Mouse (Mus musculus): ENCODE data around the gene Serpina6. TPM values are rescaled to one million over a fixed set of nuclear protein-coding genes. Genes with fewer than 3 reads are reported as not detected.

The Serpina6 gene
- total and polyA plus RNA-seq, 2 experiments from 2014 or later, result not detected

DNA sequence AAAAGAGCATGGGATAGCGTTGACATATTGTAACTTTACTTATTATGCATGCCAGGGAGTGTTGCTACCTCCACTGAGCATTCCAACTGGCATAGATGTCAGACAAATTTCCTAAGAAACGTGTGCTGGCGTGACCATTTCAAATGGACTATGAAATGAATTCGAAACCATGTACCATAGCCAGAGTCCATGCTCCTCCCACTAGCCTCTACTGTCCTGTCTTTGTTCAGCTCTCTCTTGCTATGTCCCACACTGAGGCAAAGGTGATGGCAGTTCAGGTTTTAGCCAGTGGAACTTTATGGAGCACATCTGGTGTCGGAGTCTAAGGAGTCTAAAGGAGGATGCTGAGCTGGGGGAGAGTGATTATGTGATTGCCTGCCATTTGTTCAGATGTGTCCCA, 3.1 kb upstream of the Serpina6 start:
- no peak for TF ChIP-seq CTCF (IDR thresholded peaks at IDR 0.05; ENCODE audit: low read depth)
- no peak for DNase-seq (ENCODE audit: low spot score)
- WGBS, result 81% methylated on average over 5 of the region's 5 CpGs
- ATAC-seq, result no peak
- no peak overlapping the region for H3K4me2 ChIP-seq (ENCODE audit: low read depth, low read length)
- H3K27ac ChIP-seq, result no peak overlapping the region
- no peak overlapping the region for H3K4me3 ChIP-seq (ENCODE audit: low read length)
- no peaks in the 10 kb centered on the region for H3K27me3 ChIP-seq (ENCODE audit: insufficient read depth, low read length)
- no peak overlapping the region for H3K9ac ChIP-seq (replicated peaks; ENCODE audit: low read length)
- no peaks in the 10 kb centered on the region for H3K9me3 ChIP-seq (ENCODE audit: low read length)
- no peaks in the 10 kb centered on the region for H3K4me1 ChIP-seq (ENCODE audit: insufficient read depth, low read length)
- H3K36me3 ChIP-seq (ENCODE audit: insufficient read depth, low read length), result no peaks in the 10 kb centered on the region

DNA sequence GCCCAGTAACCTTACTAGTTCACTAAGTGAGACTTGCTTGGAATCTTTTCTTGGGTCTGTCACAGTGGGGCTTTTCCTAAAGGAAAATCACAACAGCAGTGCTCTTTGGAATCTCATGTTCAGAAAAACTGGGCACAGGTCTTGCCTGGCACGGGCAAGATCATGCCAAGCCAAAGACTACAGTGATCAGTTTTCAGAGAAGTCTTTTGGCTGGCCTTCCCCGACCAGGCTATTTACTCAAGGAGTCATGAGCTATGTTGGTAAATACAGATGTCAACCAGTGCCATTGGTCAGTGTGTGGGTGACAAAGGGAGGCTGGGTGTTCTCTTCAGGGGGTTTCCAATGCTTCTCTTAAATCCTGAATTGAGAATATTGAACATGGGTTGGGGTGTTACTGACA, 2.2 kb upstream of the Serpina6 start:
- ATAC-seq, result no peak
- no peaks in the 10 kb centered on the region for H3K27me3 ChIP-seq (ENCODE audit: insufficient read depth, low read length)
- WGBS, result 86% methylated on average over 2 of the region's 2 CpGs

DNA sequence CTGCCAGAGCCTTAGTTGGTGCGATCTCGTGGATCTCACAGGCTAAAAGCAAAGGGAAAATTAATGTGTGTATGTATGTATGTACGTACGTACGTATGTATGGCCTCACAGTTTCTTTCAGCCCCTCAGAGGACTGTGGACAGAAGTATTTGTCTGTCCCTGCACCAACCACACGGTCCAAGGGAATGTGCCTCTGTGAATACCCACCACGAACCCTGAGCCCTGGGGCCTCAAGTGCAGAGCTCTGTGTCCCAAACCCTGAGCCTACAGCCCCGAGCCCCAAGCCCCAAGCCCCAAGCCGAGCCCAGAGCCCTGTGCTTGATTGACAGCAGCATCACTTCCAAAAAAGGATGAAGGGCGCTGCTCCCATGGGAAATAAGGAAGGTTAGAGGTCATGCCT, 979 bp upstream of the Serpina6 start:
- H3K36me3 ChIP-seq (ENCODE audit: insufficient read depth, low read length), result no peaks in the 10 kb centered on the region
- no peaks in the 10 kb centered on the region for H3K27me3 ChIP-seq (ENCODE audit: insufficient read depth, low read length)
- no peak overlapping the region for H3K4me2 ChIP-seq (ENCODE audit: low read depth, low read length)
- H3K9ac ChIP-seq (replicated peaks; ENCODE audit: low read length), result no peak overlapping the region
- WGBS, result 83% methylated on average over 10 of the region's 10 CpGs
- H3K9me3 ChIP-seq (ENCODE audit: low read length), result no peaks in the 10 kb centered on the region
- no peak overlapping the region for H3K4me3 ChIP-seq (ENCODE audit: low read length)
- ATAC-seq (no peak), DNase-seq (ENCODE audit: low spot score) (no peak)
- H3K27ac ChIP-seq, result no peak overlapping the region
- no peak for TF ChIP-seq CTCF (IDR thresholded peaks at IDR 0.05; ENCODE audit: low read depth)
- no peaks in the 10 kb centered on the region for H3K4me1 ChIP-seq (ENCODE audit: insufficient read depth, low read length)

More for the DNA sequence above, 2.2 kb upstream of the Serpina6 start:
- H3K36me3 ChIP-seq (ENCODE audit: insufficient read depth, low read length), result no peaks in the 10 kb centered on the region
- no peak overlapping the region for H3K4me3 ChIP-seq (ENCODE audit: low read length)
- TF ChIP-seq CTCF (IDR thresholded peaks at IDR 0.05; ENCODE audit: low read depth), result no peak
- no peak overlapping the region for H3K9ac ChIP-seq (replicated peaks; ENCODE audit: low read length)
- H3K27ac ChIP-seq, result no peak overlapping the region
- H3K9me3 ChIP-seq (ENCODE audit: low read length), result no peaks in the 10 kb centered on the region
- no peaks in the 10 kb centered on the region for H3K4me1 ChIP-seq (ENCODE audit: insufficient read depth, low read length)
- DNase-seq (ENCODE audit: low spot score), result no peak
- no peak overlapping the region for H3K4me2 ChIP-seq (ENCODE audit: low read depth, low read length)

DNA sequence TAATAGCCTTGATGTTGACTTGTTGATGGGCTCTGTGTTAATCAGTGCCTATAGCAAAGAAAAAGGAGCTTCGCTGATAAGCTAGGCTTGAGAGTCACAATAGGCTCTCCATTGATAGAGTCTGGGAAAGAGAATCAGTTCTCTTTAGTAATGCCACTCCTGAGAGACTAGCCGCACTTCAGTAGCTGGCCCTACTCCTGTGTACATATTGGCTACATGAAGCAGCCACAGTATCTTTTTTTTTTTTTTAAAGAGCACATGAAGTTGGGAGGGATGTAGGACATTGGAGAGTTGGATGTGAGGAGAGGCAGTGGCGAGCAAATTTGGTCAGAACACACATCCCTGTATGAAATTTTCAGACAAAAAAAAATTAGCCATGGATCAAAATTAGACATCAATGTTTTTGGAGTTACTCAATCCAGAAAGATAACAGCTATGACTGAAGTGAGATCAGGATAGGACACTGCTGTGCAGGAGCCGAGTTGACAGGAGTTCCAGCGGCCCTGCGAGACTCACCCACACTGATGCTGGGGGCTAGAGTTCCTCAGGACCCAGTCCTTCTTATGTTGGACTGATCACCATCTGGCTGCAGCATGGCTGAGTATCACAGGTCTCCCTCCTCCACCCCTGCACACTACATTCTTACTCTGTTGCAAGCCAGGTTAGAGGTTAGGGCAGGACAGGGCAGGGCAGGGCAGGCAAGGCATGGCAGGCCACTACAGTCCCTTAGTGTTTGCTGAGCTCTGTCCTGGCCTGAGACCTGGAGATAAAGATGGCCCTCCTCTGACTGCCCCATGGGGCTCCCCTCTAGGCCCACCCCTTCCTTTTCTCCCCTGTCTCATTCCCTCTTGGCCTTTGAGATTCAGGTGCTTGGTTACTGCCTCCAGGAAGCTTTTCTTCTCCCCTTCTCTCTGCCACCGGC, 1.6 kb downstream of the Serpina6 start:
- H3K36me3 ChIP-seq (ENCODE audit: insufficient read depth, low read length), result no peaks in the 10 kb centered on the region
- 87% methylated on average over 7 of the region's 7 CpGs for WGBS
- DNase-seq (ENCODE audit: low spot score) (no peak), ATAC-seq (no peak)
- H3K9me3 ChIP-seq (ENCODE audit: low read length), result no peaks in the 10 kb centered on the region
- no peaks in the 10 kb centered on the region for H3K27me3 ChIP-seq (ENCODE audit: insufficient read depth, low read length)
- no peak overlapping the region for H3K4me2 ChIP-seq (ENCODE audit: low read depth, low read length)
- H3K4me3 ChIP-seq (ENCODE audit: low read length), result no peak overlapping the region
- no peak overlapping the region for H3K9ac ChIP-seq (replicated peaks; ENCODE audit: low read length)
- H3K4me1 ChIP-seq (ENCODE audit: insufficient read depth, low read length), result no peaks in the 10 kb centered on the region
- TF ChIP-seq CTCF (IDR thresholded peaks at IDR 0.05; ENCODE audit: low read depth), result no peak
- no peak overlapping the region for H3K27ac ChIP-seq

DNA sequence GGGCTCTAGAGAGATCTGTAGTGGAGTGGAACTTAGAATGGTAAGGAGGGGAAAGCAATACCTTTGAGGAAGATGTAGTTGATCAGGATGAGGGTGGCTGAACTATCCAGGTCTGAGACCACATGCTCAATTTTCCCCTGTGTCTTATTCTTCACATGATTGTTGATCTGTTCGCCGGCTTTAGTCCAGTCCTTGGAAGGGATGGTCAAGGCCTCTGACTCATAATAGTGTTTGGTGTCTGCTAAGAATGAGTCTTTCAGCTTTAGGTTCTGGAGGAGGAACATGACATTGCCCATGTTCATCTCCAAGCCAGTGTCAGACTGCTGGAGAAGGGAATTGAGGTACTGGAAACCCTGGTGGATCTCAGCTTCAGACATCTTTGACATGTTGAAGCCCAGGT, 3.2 kb downstream of the Serpina6 start:
- Histone ChIP-seq H3K4me1 (ENCODE audit: insufficient read depth, low read length) (no peaks in the 10 kb centered on the region), H3K4me3 (ENCODE audit: low read length) (no peak overlapping the region), H3K4me2 (ENCODE audit: low read depth, low read length) (no peak overlapping the region), H3K27ac (no peak overlapping the region), H3K27me3 (ENCODE audit: insufficient read depth, low read length) (no peaks in the 10 kb centered on the region), H3K9me3 (ENCODE audit: low read length) (no peaks in the 10 kb centered on the region), H3K9ac (replicated peaks; ENCODE audit: low read length) (no peak overlapping the region), H3K36me3 (ENCODE audit: insufficient read depth, low read length) (no peaks in the 10 kb centered on the region)
- ATAC-seq, result no peak
- no peak for DNase-seq (ENCODE audit: low spot score)
- TF ChIP-seq CTCF (IDR thresholded peaks at IDR 0.05; ENCODE audit: low read depth), result no peak
- 94% methylated on average over 2 of the region's 2 CpGs for WGBS

DNA sequence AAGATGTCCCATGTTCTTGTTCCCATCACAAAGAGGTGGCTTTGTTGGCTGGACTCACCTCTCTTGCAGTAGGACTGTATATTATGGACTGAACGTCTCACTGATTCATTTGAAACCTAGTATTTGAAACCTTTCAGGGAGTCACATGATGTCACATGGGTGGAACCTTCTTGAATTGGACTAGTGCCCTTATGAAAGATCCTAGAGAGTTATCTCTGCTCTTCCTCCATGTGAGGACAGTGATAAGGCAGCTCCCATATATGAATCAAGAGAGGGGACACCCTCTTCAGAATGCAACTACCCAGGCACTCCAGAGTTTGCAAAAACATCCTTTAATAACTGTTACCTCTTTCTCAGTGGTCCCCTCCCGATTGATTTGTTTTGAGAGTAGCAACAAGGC, 10.7 kb downstream of the Serpina6 start:
- no peaks in the 10 kb centered on the region for H3K4me1 ChIP-seq (ENCODE audit: insufficient read depth, low read length)
- WGBS, result 85% methylated on average over 2 of the region's 2 CpGs
- ATAC-seq, result no peak

DNA sequence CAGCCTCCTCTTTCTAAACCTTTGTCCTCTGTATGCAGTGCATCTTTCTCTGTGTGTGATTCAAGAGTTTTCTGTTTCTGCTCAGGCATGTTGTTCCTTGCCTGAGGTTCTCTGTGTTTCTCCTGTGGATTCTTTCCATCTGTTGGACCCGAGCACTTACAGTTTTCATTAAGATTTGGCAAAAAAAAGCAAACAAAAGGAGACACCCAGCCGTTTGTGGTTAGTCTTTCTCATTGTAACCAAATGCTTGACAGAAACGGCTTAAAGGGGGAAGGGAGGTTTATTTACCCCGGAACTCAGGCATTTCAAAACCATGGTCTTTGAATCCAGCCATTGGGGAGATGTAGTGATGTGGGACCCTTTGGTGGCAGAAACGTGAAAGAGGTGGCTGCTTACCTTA, 12.4 kb downstream of the Serpina6 start:
- H3K27me3 ChIP-seq (ENCODE audit: insufficient read depth, low read length), result no peaks in the 10 kb centered on the region
- H3K9me3 ChIP-seq (ENCODE audit: low read length), result no peaks in the 10 kb centered on the region
- no peak overlapping the region for H3K4me3 ChIP-seq (ENCODE audit: low read length)
- no peak overlapping the region for H3K27ac ChIP-seq
- H3K4me1 ChIP-seq (ENCODE audit: insufficient read depth, low read length), result no peaks in the 10 kb centered on the region
- H3K36me3 ChIP-seq (ENCODE audit: insufficient read depth, low read length), result no peaks in the 10 kb centered on the region
- ATAC-seq (no peak), DNase-seq (ENCODE audit: low spot score) (no peak)
- no peak for TF ChIP-seq CTCF (IDR thresholded peaks at IDR 0.05; ENCODE audit: low read depth)
- 40% methylated on average over 5 of the region's 5 CpGs for WGBS
- no peak overlapping the region for H3K4me2 ChIP-seq (ENCODE audit: low read depth, low read length)
- H3K9ac ChIP-seq (replicated peaks; ENCODE audit: low read length), result no peak overlapping the region

More for the DNA sequence above, 10.7 kb downstream of the Serpina6 start:
- no peak overlapping the region for H3K4me2 ChIP-seq (ENCODE audit: low read depth, low read length)
- H3K27ac ChIP-seq, result no peak overlapping the region
- H3K4me3 ChIP-seq (ENCODE audit: low read length), result no peak overlapping the region
- H3K27me3 ChIP-seq (ENCODE audit: insufficient read depth, low read length), result no peaks in the 10 kb centered on the region
- H3K9ac ChIP-seq (replicated peaks; ENCODE audit: low read length), result no peak overlapping the region
- no peaks in the 10 kb centered on the region for H3K9me3 ChIP-seq (ENCODE audit: low read length)
- H3K36me3 ChIP-seq (ENCODE audit: insufficient read depth, low read length), result no peaks in the 10 kb centered on the region
- no peak for DNase-seq (ENCODE audit: low spot score)
- no peak for TF ChIP-seq CTCF (IDR thresholded peaks at IDR 0.05; ENCODE audit: low read depth)

Data from hindbrain, postnatal 0 days (tissue).